8 mouse cellular contexts compared by ENCODE assay signal in genomic region chr5:136115891-136116783, GRCm38 (mm10). TPM values are rescaled to one million over a fixed set of nuclear protein-coding genes. Genes with fewer than 3 reads are reported as not detected.
DNase-seq lines count a peak whose midpoint lies in the region; ATAC-seq and TF ChIP-seq lines count a peak whose summit lies in the region.

Polr2j (plus strand) TSS chr5:136116631.

- peak within 1 kb of the TSS; percentile 88 for H3K4me3 ChIP-seq in bone marrow, adult 2 months (replicated peaks; ENCODE audit: control insufficient read depth, low read depth, low read length)
- peak within 1 kb of the TSS; percentile 90 for H3K4me3 ChIP-seq in embryonic facial prominence, embryonic 15.5 days (replicated peaks)
- H3K4me3 ChIP-seq in kidney, embryonic 14.5 days (ENCODE audit: low read length), result peak within 1 kb of the TSS; percentile 63
- H3K4me3 ChIP-seq in limb, embryonic 15.5 days, result peak within 1 kb of the TSS; percentile 96

- H3K36me3 ChIP-seq in embryonic facial prominence, embryonic 15.5 days, result peaks cover 23% of the 10 kb centered on the region
- peaks cover 20% of the 10 kb centered on the region for H3K36me3 ChIP-seq in kidney, embryonic 14.5 days (ENCODE audit: control insufficient read depth, insufficient read depth, low read length)
- H3K36me3 ChIP-seq in limb, embryonic 15.5 days, result peaks cover 14% of the 10 kb centered on the region

- TF ChIP-seq CTCF in bone marrow, adult 2 months (IDR thresholded peaks at IDR 0.05; ENCODE audit: control insufficient read depth, insufficient read depth, low read length), result peak; percentile 95

- peak; percentile 93 for ATAC-seq in embryonic facial prominence, embryonic 15.5 days (ENCODE audit: insufficient number of reproducible peaks, low FRiP score, low TSS enrichment, low read depth)
- ATAC-seq in kidney, embryonic 14.5 days (ENCODE audit: low FRiP score, low TSS enrichment), result peak; percentile 95
- peak; percentile 90 for ATAC-seq in limb, embryonic 15.5 days (ENCODE audit: insufficient number of reproducible peaks, low FRiP score, low TSS enrichment, low read depth)

- 3% methylated on average over 42 of the region's 42 CpGs for WGBS in bone marrow, adult 2 months
- 3% methylated on average over 42 of the region's 42 CpGs for WGBS in embryonic facial prominence, embryonic 15.5 days
- 3% methylated on average over 42 of the region's 42 CpGs for WGBS in kidney, embryonic 14.5 days
- WGBS in limb, embryonic 15.5 days, result 3% methylated on average over 42 of the region's 42 CpGs

- peak within 1 kb of the TSS; percentile 25; the same call in 1 of the 2 replicates for H3K27ac ChIP-seq in bone marrow, adult 2 months (ENCODE audit: control insufficient read depth, insufficient read depth, low read depth, low read length, poor library complexity)
- H3K27ac ChIP-seq in embryonic facial prominence, embryonic 15.5 days (replicated peaks), result peak within 1 kb of the TSS; percentile 72; the same call in 1 of the 2 replicates
- peak within 1 kb of the TSS; percentile 4; the same call in 1 of the 2 replicates for H3K27ac ChIP-seq in kidney, embryonic 14.5 days (ENCODE audit: low read depth, low read length)
- peak within 1 kb of the TSS; percentile 73 for H3K27ac ChIP-seq in limb, embryonic 15.5 days

- no peaks in the 10 kb centered on the region for H3K27me3 ChIP-seq in embryonic facial prominence, embryonic 15.5 days
- no peaks in the 10 kb centered on the region for H3K27me3 ChIP-seq in kidney, embryonic 14.5 days (ENCODE audit: control insufficient read depth, insufficient read depth, low read length)
- H3K27me3 ChIP-seq in limb, embryonic 15.5 days, result no peaks in the 10 kb centered on the region

- peak within 1 kb of the TSS; percentile 91 for H3K9ac ChIP-seq in embryonic facial prominence, embryonic 15.5 days
- peak within 1 kb of the TSS; percentile 61 for H3K9ac ChIP-seq in kidney, embryonic 14.5 days (ENCODE audit: low read depth, low read length)
- H3K9ac ChIP-seq in limb, embryonic 15.5 days, result peak within 1 kb of the TSS; percentile 95

- H3K4me1 ChIP-seq in bone marrow, adult 2 months (ENCODE audit: control insufficient read depth, insufficient read depth, low read length), result peaks cover 1% of the 10 kb centered on the region; the same call in 1 of the 2 replicates
- peaks cover 22% of the 10 kb centered on the region for H3K4me1 ChIP-seq in embryonic facial prominence, embryonic 15.5 days
- H3K4me1 ChIP-seq in kidney, embryonic 14.5 days (ENCODE audit: control insufficient read depth, insufficient read depth, low read length), result peaks cover 14% of the 10 kb centered on the region
- H3K4me1 ChIP-seq in limb, embryonic 15.5 days, result peaks cover 22% of the 10 kb centered on the region

- peak within 1 kb of the TSS; percentile 85 for H3K4me2 ChIP-seq in embryonic facial prominence, embryonic 15.5 days (replicated peaks)
- H3K4me2 ChIP-seq in kidney, embryonic 14.5 days (replicated peaks; ENCODE audit: low read depth, low read length), result peak within 1 kb of the TSS; percentile 85
- H3K4me2 ChIP-seq in limb, embryonic 15.5 days, result peak within 1 kb of the TSS; percentile 86

- peak; percentile 97 for DNase-seq in 416B (ENCODE audit: low read depth)
- DNase-seq in heart, adult 9 months (ENCODE audit: low spot score in 2 of 2), result peak; percentile 91 to 95
- peak; percentile 84 to 94 for DNase-seq in monocyte, adult 2 months (ENCODE audit: low read depth in 1 of 2, low spot score in 2 of 2)
- peak; percentile 95 to 96 for DNase-seq in spleen, postnatal 36 days (ENCODE audit: low spot score in 2 of 2)

- TF ChIP-seq POLR2A in bone marrow, adult 2 months (IDR thresholded peaks at IDR 0.05; ENCODE audit: borderline replicate concordance, control insufficient read depth, low read depth, low read length), result peak; percentile 85; the same call in 1 of the 2 replicates

- no peaks in the 10 kb centered on the region for H3K9me3 ChIP-seq in embryonic facial prominence, embryonic 15.5 days (replicated peaks)
- no peaks in the 10 kb centered on the region for H3K9me3 ChIP-seq in kidney, embryonic 14.5 days (ENCODE audit: control insufficient read depth, low read length)
- H3K9me3 ChIP-seq in limb, embryonic 15.5 days, result no peaks in the 10 kb centered on the region

RNA-seq across cellular contexts. Expression of gene Polr2j, which starts in this region (rescaled TPM):
- polyA plus RNA-seq in bone marrow, adult 2 months (2011; ENCODE audit: insufficient read depth, insufficient read length, low replicate concordance, missing spikeins), result 54.8 and 82.1 TPM in 2 replicates
- 205 and 222 TPM in 2 replicates for polyA plus RNA-seq in embryonic facial prominence, embryonic 15.5 days (2015; fragmentation: Nextera tagmentation; extraction: Ambion mirVana)
- 270 and 326 TPM in 2 replicates for polyA plus RNA-seq in kidney, embryonic 14.5 days (2014; fragmentation: Nextera tagmentation; extraction: Ambion mirVana)
- polyA plus RNA-seq in limb, embryonic 15.5 days (2015; fragmentation: Nextera tagmentation; extraction: Ambion mirVana), result 195 and 204 TPM in 2 replicates

Comparison
In these comparisons a context has a peak if more than half of its experiments do, and no peak if none do; other contexts are left out.
1. Peak in every context shown above with its lines: DNase-seq, ATAC-seq, H3K4me3 ChIP-seq and H3K27ac ChIP-seq.
2. H3K27ac ChIP-seq: peak in every context shown above with its lines; median percentile 73 in limb, embryonic 15.5 days; 72 in embryonic facial prominence, embryonic 15.5 days; 25 in bone marrow, adult 2 months; 4 in kidney, embryonic 14.5 days.